Mouse (Mus musculus): ENCODE measurements around the gene Rpl27a. TPM values are rescaled to one million over a fixed set of nuclear protein-coding genes. Genes with fewer than 3 reads are reported as not detected.

The Rpl27a gene
- polyA plus RNA-seq, 1 experiment from 2014 or later, result 82.1 TPM

- Histone ChIP-seq H3K9me3 (no peaks in the 10 kb centered on the region), H3K27ac (replicated peaks) (no peak within 1 kb of the TSS), H3K4me2 (0 out of 2 replicates have a peak within 1 kb of the TSS, but pooled peaks have one; percentile 16), H3K27me3 (replicated peaks) (0 out of 2 replicates have a peak, but pooled peaks cover 6% of the 10 kb centered on the region), H3K36me3 (no peaks in the 10 kb centered on the region), H3K4me3 (no peak within 1 kb of the TSS), H3K9ac (0 out of 2 replicates have a peak within 1 kb of the TSS, but pooled peaks have one; percentile 9), H3K4me1 (peaks cover 4% of the 10 kb centered on the region)
- WGBS, result 75% methylated on average over 4 of the region's 4 CpGs
- no peak for ATAC-seq (ENCODE audit: extremely low read depth, insufficient number of reproducible peaks, low FRiP score, low TSS enrichment)
Observed at GRCm38 (mm10) chr7:109508034-109508433, 10.9 kb upstream of the Rpl27a start, which contains the start of gene Trim66. Gene Trim66, minus strand, starts transcription at chr7:109508134.

GRCm38 (mm10) chr7:109510799-109511198 is 8.1 kb upstream of the Rpl27a start:
- Histone ChIP-seq H3K27me3 (replicated peaks) (0 out of 2 replicates have a peak, but pooled peaks cover 6% of the 10 kb centered on the region), H3K4me3 (no peak overlapping the region), H3K4me2 (no peak overlapping the region), H3K9ac (no peak overlapping the region), H3K9me3 (no peaks in the 10 kb centered on the region), H3K4me1 (peaks cover 4% of the 10 kb centered on the region), H3K27ac (replicated peaks) (no peak overlapping the region), H3K36me3 (no peaks in the 10 kb centered on the region)
- WGBS, result 58% methylated on average over 2 of the region's 2 CpGs
- no peak for ATAC-seq (ENCODE audit: extremely low read depth, insufficient number of reproducible peaks, low FRiP score, low TSS enrichment)

GRCm38 (mm10) chr7:109511838-109512237 is 7.1 kb upstream of the Rpl27a start:
- Histone ChIP-seq H3K9me3 (no peaks in the 10 kb centered on the region), H3K9ac (no peak overlapping the region), H3K27me3 (replicated peaks) (0 out of 2 replicates have a peak, but pooled peaks cover 6% of the 10 kb centered on the region), H3K4me1 (peaks cover 4% of the 10 kb centered on the region), H3K27ac (replicated peaks) (no peak overlapping the region), H3K36me3 (no peaks in the 10 kb centered on the region), H3K4me2 (no peak overlapping the region), H3K4me3 (no peak overlapping the region)
- 73% methylated on average over 3 of the region's 3 CpGs for WGBS
- no peak for ATAC-seq (ENCODE audit: extremely low read depth, insufficient number of reproducible peaks, low FRiP score, low TSS enrichment)

GRCm38 (mm10) chr7:109516500-109516899 is 2.4 kb upstream of the Rpl27a start:
- WGBS, result 78% methylated on average over 3 of the region's 3 CpGs
- Histone ChIP-seq H3K36me3 (peaks cover 17% of the 10 kb centered on the region), H3K4me1 (peaks cover 28% of the 10 kb centered on the region), H3K4me3 (no peak overlapping the region), H3K4me2 (no peak overlapping the region), H3K27ac (replicated peaks) (no peak overlapping the region), H3K9ac (no peak overlapping the region), H3K9me3 (no peaks in the 10 kb centered on the region), H3K27me3 (replicated peaks) (no peaks in the 10 kb centered on the region)
- no peak for ATAC-seq (ENCODE audit: extremely low read depth, insufficient number of reproducible peaks, low FRiP score, low TSS enrichment)

GRCm38 (mm10) chr7:109518036-109518681 is 788 bp upstream of the Rpl27a start:
- H3K9me3 ChIP-seq, result no peaks in the 10 kb centered on the region
- H3K9ac ChIP-seq, result peak overlapping the region; percentile 79
- H3K36me3 ChIP-seq, result peaks cover 34% of the 10 kb centered on the region
- H3K27ac ChIP-seq (replicated peaks), result peak overlapping the region; percentile 94
- H3K4me1 ChIP-seq, result peaks cover 37% of the 10 kb centered on the region
- H3K27me3 ChIP-seq (replicated peaks), result no peaks in the 10 kb centered on the region
- no peak for ATAC-seq (ENCODE audit: extremely low read depth, insufficient number of reproducible peaks, low FRiP score, low TSS enrichment)
- WGBS, result 15% methylated on average over 10 of the region's 10 CpGs
- peak overlapping the region; percentile 88 for H3K4me3 ChIP-seq
- H3K4me2 ChIP-seq, result peak overlapping the region; percentile 76

- WGBS, result 2% methylated on average over 10 of the region's 10 CpGs
- Histone ChIP-seq H3K27me3 (replicated peaks) (no peaks in the 10 kb centered on the region), H3K36me3 (peaks cover 51% of the 10 kb centered on the region), H3K4me3 (peak overlapping the region; percentile 88), H3K27ac (replicated peaks) (peak overlapping the region; percentile 94), H3K4me2 (peak overlapping the region; percentile 96), H3K4me1 (peaks cover 37% of the 10 kb centered on the region), H3K9ac (peak overlapping the region; percentile 95), H3K9me3 (no peaks in the 10 kb centered on the region)
- no peak for ATAC-seq (ENCODE audit: extremely low read depth, insufficient number of reproducible peaks, low FRiP score, low TSS enrichment)
Observed at GRCm38 (mm10) chr7:109519936-109520335, 989 bp downstream of the Rpl27a start.

GRCm38 (mm10) chr7:109522084-109522483 is 3.1 kb downstream of the Rpl27a start:
- Histone ChIP-seq H3K27me3 (replicated peaks) (no peaks in the 10 kb centered on the region), H3K27ac (replicated peaks) (no peak overlapping the region), H3K9me3 (no peaks in the 10 kb centered on the region), H3K4me1 (peaks cover 48% of the 10 kb centered on the region), H3K4me2 (no peak overlapping the region), H3K9ac (peak overlapping the region; percentile 30; the same call in 1 of the 2 replicates), H3K36me3 (peaks cover 73% of the 10 kb centered on the region), H3K4me3 (no peak overlapping the region)
- no peak for ATAC-seq (ENCODE audit: extremely low read depth, insufficient number of reproducible peaks, low FRiP score, low TSS enrichment)
- 75% methylated on average over 5 of the region's 5 CpGs for WGBS

GRCm38 (mm10) chr7:109523304-109523703 is 4.4 kb downstream of the Rpl27a start:
- WGBS, result 64% methylated on average over 2 of the region's 2 CpGs
- no peaks in the 10 kb centered on the region for H3K27me3 ChIP-seq (replicated peaks)
- no peak overlapping the region for H3K27ac ChIP-seq (replicated peaks)
- peaks cover 85% of the 10 kb centered on the region for H3K36me3 ChIP-seq
- ATAC-seq (ENCODE audit: extremely low read depth, insufficient number of reproducible peaks, low FRiP score, low TSS enrichment), result no peak
- H3K4me1 ChIP-seq, result peaks cover 38% of the 10 kb centered on the region
- no peaks in the 10 kb centered on the region for H3K9me3 ChIP-seq
- H3K4me3 ChIP-seq, result no peak overlapping the region
- no peak overlapping the region for H3K9ac ChIP-seq
- no peak overlapping the region for H3K4me2 ChIP-seq

GRCm38 (mm10) chr7:109523741-109524441 is 4.9 kb downstream of the Rpl27a start:
- 69% methylated on average over 6 of the region's 6 CpGs for WGBS
- no peak overlapping the region for H3K4me3 ChIP-seq
- H3K36me3 ChIP-seq, result peaks cover 86% of the 10 kb centered on the region
- H3K9ac ChIP-seq, result 0 out of 2 replicates have a peak overlapping the region, but pooled peaks have one; percentile 19
- no peak overlapping the region for H3K4me2 ChIP-seq
- peaks cover 43% of the 10 kb centered on the region for H3K4me1 ChIP-seq
- H3K9me3 ChIP-seq, result no peaks in the 10 kb centered on the region
- H3K27me3 ChIP-seq (replicated peaks), result no peaks in the 10 kb centered on the region
- H3K27ac ChIP-seq (replicated peaks), result peak overlapping the region; percentile 55; the same call in 1 of the 2 replicates
- no peak for ATAC-seq (ENCODE audit: extremely low read depth, insufficient number of reproducible peaks, low FRiP score, low TSS enrichment)

GRCm38 (mm10) chr7:109524442-109524744 is 5.4 kb downstream of the Rpl27a start:
- no peak for ATAC-seq (ENCODE audit: extremely low read depth, insufficient number of reproducible peaks, low FRiP score, low TSS enrichment)
- peaks cover 43% of the 10 kb centered on the region for H3K4me1 ChIP-seq
- no peak overlapping the region for H3K4me2 ChIP-seq
- 0 out of 2 replicates have a peak overlapping the region, but pooled peaks have one; percentile 19 for H3K9ac ChIP-seq
- peaks cover 89% of the 10 kb centered on the region for H3K36me3 ChIP-seq
- peak overlapping the region; percentile 55; the same call in 1 of the 2 replicates for H3K27ac ChIP-seq (replicated peaks)
- no peaks in the 10 kb centered on the region for H3K9me3 ChIP-seq
- no peak overlapping the region for H3K4me3 ChIP-seq
- H3K27me3 ChIP-seq (replicated peaks), result no peaks in the 10 kb centered on the region

- Histone ChIP-seq H3K4me2 (no peak overlapping the region), H3K27me3 (replicated peaks) (no peaks in the 10 kb centered on the region), H3K9ac (no peak overlapping the region), H3K27ac (replicated peaks) (peak overlapping the region; percentile 55), H3K36me3 (peaks cover 93% of the 10 kb centered on the region), H3K4me1 (peaks cover 42% of the 10 kb centered on the region), H3K4me3 (no peak overlapping the region), H3K9me3 (no peaks in the 10 kb centered on the region)
- 83% methylated on average over 3 of the region's 3 CpGs for WGBS
- no peak for ATAC-seq (ENCODE audit: extremely low read depth, insufficient number of reproducible peaks, low FRiP score, low TSS enrichment)
Observed at GRCm38 (mm10) chr7:109524763-109525162, 5.8 kb downstream of the Rpl27a start.

Data from heart, embryonic 13.5 days (tissue).